9 mouse cellular contexts compared by ENCODE assay signal in genomic region chr10:120979779-120980395, GRCm38 (mm10). TPM values are rescaled to one million over a fixed set of nuclear protein-coding genes. Genes with fewer than 3 reads are reported as not detected.
DNase-seq lines count a peak whose midpoint lies in the region; ATAC-seq and TF ChIP-seq lines count a peak whose summit lies in the region.
"Had no signal": no experiment of that assay in that cellular context is flagged by ENCODE, and none has a peak within 500 bp of the region (broad histone marks: within the 10 kb centered on the region; RNA-seq: fewer than 3 reads in every experiment).

No protein-coding gene starts in this region.

- H3K36me3 ChIP-seq in embryonic facial prominence, embryonic 14.5 days (ENCODE audit: control insufficient read depth, insufficient read depth, low read length) = no peaks in the 10 kb centered on the region
- H3K36me3 ChIP-seq in limb, embryonic 15.5 days = no peaks in the 10 kb centered on the region
- no peaks in the 10 kb centered on the region for H3K36me3 ChIP-seq in small intestine, adult 2 months (ENCODE audit: control insufficient read depth, insufficient read depth, low read length)

- H3K4me3 ChIP-seq in embryonic facial prominence, embryonic 14.5 days (ENCODE audit: low read depth, low read length) = peak overlapping the region; percentile 96
- H3K4me3 ChIP-seq in limb, embryonic 15.5 days = peak overlapping the region; percentile 95
- H3K4me3 ChIP-seq in small intestine, adult 2 months (ENCODE audit: low read depth, low read length) = peak overlapping the region; percentile 87

- H3K4me1 ChIP-seq in embryonic facial prominence, embryonic 14.5 days (ENCODE audit: control insufficient read depth, insufficient read depth, low read length) = peaks cover 6% of the 10 kb centered on the region
- H3K4me1 ChIP-seq in limb, embryonic 15.5 days = peaks cover 16% of the 10 kb centered on the region
- H3K4me1 ChIP-seq in small intestine, adult 2 months (ENCODE audit: control insufficient read depth, insufficient read depth, insufficient read length, low read length) = peaks cover 7% of the 10 kb centered on the region

- H3K9me3 ChIP-seq in embryonic facial prominence, embryonic 14.5 days (ENCODE audit: control insufficient read depth, low read length) = no peaks in the 10 kb centered on the region
- H3K9me3 ChIP-seq in limb, embryonic 15.5 days = no peaks in the 10 kb centered on the region

- H3K27me3 ChIP-seq in embryonic facial prominence, embryonic 14.5 days (replicated peaks; ENCODE audit: control insufficient read depth, insufficient read depth, low read length) = no peaks in the 10 kb centered on the region
- H3K27me3 ChIP-seq in limb, embryonic 15.5 days = no peaks in the 10 kb centered on the region
- no peaks in the 10 kb centered on the region for H3K27me3 ChIP-seq in small intestine, adult 2 months (ENCODE audit: control insufficient read depth, insufficient read depth, low read length)

- H3K9ac ChIP-seq in embryonic facial prominence, embryonic 14.5 days (ENCODE audit: low read depth, low read length) = peak overlapping the region; percentile 96
- H3K9ac ChIP-seq in limb, embryonic 15.5 days = peak overlapping the region; percentile 79

- 11% methylated on average over 8 of the region's 8 CpGs for WGBS in embryonic facial prominence, embryonic 14.5 days
- 14% methylated on average over 8 of the region's 8 CpGs for WGBS in limb, embryonic 15.5 days
- WGBS in small intestine, adult 2 months = 4% methylated on average over 8 of the region's 8 CpGs

- H3K4me2 ChIP-seq in embryonic facial prominence, embryonic 14.5 days (ENCODE audit: low read depth, low read length) = peak overlapping the region; percentile 95
- H3K4me2 ChIP-seq in limb, embryonic 15.5 days = peak overlapping the region; percentile 91

- H3K27ac ChIP-seq in embryonic facial prominence, embryonic 14.5 days (replicated peaks; ENCODE audit: low read depth, low read length) = peak overlapping the region; percentile 98
- H3K27ac ChIP-seq in limb, embryonic 15.5 days = peak overlapping the region; percentile 96
- H3K27ac ChIP-seq in small intestine, adult 2 months (ENCODE audit: insufficient read depth, low read depth, low read length) = peak overlapping the region; percentile 44

- peak; percentile 59 for DNase-seq in cerebellum, adult 9-10 months
- no peak for DNase-seq in cerebellum, postnatal 25 days
- DNase-seq in 3T3-L1 (ENCODE audit: low read depth, low spot score) = peak; percentile 39
- no peak for DNase-seq in embryonic facial prominence, embryonic 14.5 days (ENCODE audit: low spot score)
- no peak for DNase-seq in spleen, adult 18-20 months
- no peak for DNase-seq in adrenal gland, postnatal 14 days

- TF ChIP-seq CTCF in small intestine, adult 2 months (IDR thresholded peaks at IDR 0.05; ENCODE audit: extremely low read depth, insufficient read length, insufficient replicate concordance, low read depth, low read length) = no peak

- no peak for ATAC-seq in embryonic facial prominence, embryonic 14.5 days (ENCODE audit: low read depth)
- ATAC-seq in limb, embryonic 15.5 days (ENCODE audit: insufficient number of reproducible peaks, low FRiP score, low TSS enrichment, low read depth) = no peak

- TF ChIP-seq POLR2A in small intestine, adult 2 months (IDR thresholded peaks at IDR 0.05; ENCODE audit: low read depth, low read length) = no peak

RNA-seq across cellular contexts. Expression of gene Lemd3, which starts 0.8 kb away (rescaled TPM):
- polyA plus RNA-seq in embryonic facial prominence, embryonic 14.5 days (2014; fragmentation: Nextera tagmentation; extraction: Ambion mirVana) = 6.3 and 6.6 TPM in 2 replicates
- polyA plus RNA-seq in limb, embryonic 15.5 days (2015; fragmentation: Nextera tagmentation; extraction: Ambion mirVana) = 2.8 and 3.8 TPM in 2 replicates
- 2.3 and 4.0 TPM in 2 replicates for polyA plus RNA-seq in small intestine, adult 2 months (2012; rRNA removed)
- 20.5 and 21.7 TPM in 2 replicates for total RNA-seq in adrenal gland, postnatal 14 days (2021)

RNA-seq across cellular contexts. Expression of gene Wif1, which starts 53.9 kb away (rescaled TPM):
- 64.6 and 68.3 TPM in 2 replicates for polyA plus RNA-seq in embryonic facial prominence, embryonic 14.5 days (2014; fragmentation: Nextera tagmentation; extraction: Ambion mirVana)
- 94.1 and 110 TPM in 2 replicates for polyA plus RNA-seq in limb, embryonic 15.5 days (2015; fragmentation: Nextera tagmentation; extraction: Ambion mirVana)
- polyA plus RNA-seq in small intestine, adult 2 months (2012; rRNA removed) = 0.10 and 0.51 TPM in 2 replicates
- total RNA-seq in adrenal gland, postnatal 14 days (2021) = 0.19 and 0.30 TPM in 2 replicates
- total RNA-seq: neutrophil, adult 5-6 weeks had no signal

Comparison
In these comparisons a context has a peak if more than half of its experiments do, and no peak if none do; other contexts are left out.
1. DNase-seq: peak in cerebellum, adult 9-10 months (single experiment) and 3T3-L1 (single experiment); none in cerebellum, postnatal 25 days (0 of 2), embryonic facial prominence, embryonic 14.5 days (single experiment), spleen, adult 18-20 months (0 of 2) and adrenal gland, postnatal 14 days (single experiment).
2. H3K27ac ChIP-seq: peak in every context shown above with its lines; median percentile 98 in embryonic facial prominence, embryonic 14.5 days; 96 in limb, embryonic 15.5 days; 44 in small intestine, adult 2 months.
3. RNA of gene Wif1, which starts 53.9 kb away (polyA plus RNA-seq): 94.1 to 110 TPM in limb, embryonic 15.5 days and 64.6 to 68.3 TPM in embryonic facial prominence, embryonic 14.5 days; 0.10 to 0.51 TPM in small intestine, adult 2 months; every median in the first group is over 10 times any median in the second.
4. Peak in every context shown above with its lines, with median percentiles within 50 percentile points of each other: H3K4me3 ChIP-seq.